Mouse (Mus musculus) brain, embryonic 14.5 days (tissue): ENCODE measurements around the gene Eps8l1. TPM values are rescaled to one million over a fixed set of nuclear protein-coding genes. Genes with fewer than 3 reads are reported as not detected.

Source experiments
- DNase-seq: peaks from one replicate; pipeline ENCODE4 v3.0.0-alpha.2; 2011; ENCODE audit warnings: low read depth
- CTCF ChIP-seq: fragments of 200-500 bp; IDR thresholded peaks from 2 replicates; pipeline ENCODE4 v1.5.1; 2012; ENCODE audit warnings: inconsistent platforms, mild to moderate bottlenecking, moderate library complexity, borderline replicate concordance; ENCODE audit not compliant: insufficient read depth, insufficient read length; ENCODE audit errors: extremely low read depth
- POLR2A ChIP-seq: fragments of 200-500 bp; IDR thresholded peaks from 2 replicates; pipeline ENCODE4 v1.6.1; 2012; ENCODE audit warnings: mild to moderate bottlenecking, inconsistent platforms, borderline replicate concordance; ENCODE audit not compliant: poor library complexity, insufficient read depth, insufficient read length, severe bottlenecking; ENCODE audit errors: extremely low read depth
- polyA plus RNA-seq: library from polyadenylated mRNA; depleted of rRNA; stranded (reverse); fragments of >200 nt; gene quantifications from 2 replicates; pipeline ENCODE4 v1.2.3, GENCODE M21; 2012

The Eps8l1 gene
- polyA plus RNA-seq, 1 experiment, result 6.9 TPM

- TF ChIP-seq CTCF (no peak), POLR2A (no peak)
- DNase-seq, result no peak
Measured at GRCm38 (mm10) chr7:4448439-4448838, 12.0 kb upstream of the Eps8l1 start.

DNA sequence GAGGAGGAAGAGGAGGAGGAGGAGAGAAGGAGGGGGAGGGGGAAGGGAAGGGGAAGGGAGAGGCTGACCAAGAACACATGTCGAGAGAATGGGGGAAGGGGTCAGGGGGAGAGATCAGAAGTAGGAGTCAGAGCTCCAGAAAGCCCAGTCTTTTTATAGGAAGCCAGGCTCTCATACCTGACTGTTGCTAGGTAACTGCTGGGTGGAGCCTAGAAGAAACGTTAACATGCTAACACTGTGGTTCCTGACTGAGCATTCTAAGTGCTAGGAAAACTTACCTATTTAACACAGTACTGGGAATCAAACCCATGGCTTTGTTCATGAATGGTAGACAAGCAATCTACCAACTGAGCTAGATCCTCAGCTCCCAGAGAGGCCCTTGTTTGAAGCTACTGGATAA lies 11.3 kb upstream of the Eps8l1 start:
- TF ChIP-seq POLR2A (no peak), CTCF (no peak)
- no peak for DNase-seq

DNA sequence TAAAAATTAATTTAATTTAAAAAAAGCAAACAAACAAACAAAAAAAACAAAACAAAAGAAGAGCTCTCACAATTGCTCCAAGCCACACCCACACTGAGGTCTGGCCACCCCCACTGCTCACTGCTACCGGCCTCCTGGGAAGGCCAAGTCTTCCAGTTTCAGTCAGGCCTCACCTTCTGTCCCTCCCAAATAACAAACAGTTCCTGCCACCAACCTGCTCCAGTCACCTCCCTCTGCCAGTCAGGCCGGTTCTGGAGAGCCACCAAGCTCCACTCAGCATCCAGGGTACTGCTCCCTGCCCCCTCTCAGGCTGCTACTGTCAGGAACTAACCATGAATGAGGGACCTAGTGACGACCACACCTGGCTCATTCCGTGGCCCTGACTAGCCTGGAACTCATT lies 7.8 kb upstream of the Eps8l1 start:
- TF ChIP-seq CTCF (no peak), POLR2A (no peak)
- no peak for DNase-seq

GRCm38 (mm10) chr7:4464194-4464824 lies 3.8 kb downstream of the Eps8l1 start:
- TF ChIP-seq POLR2A (no peak), CTCF (no peak)
- DNase-seq, result no peak

DNA sequence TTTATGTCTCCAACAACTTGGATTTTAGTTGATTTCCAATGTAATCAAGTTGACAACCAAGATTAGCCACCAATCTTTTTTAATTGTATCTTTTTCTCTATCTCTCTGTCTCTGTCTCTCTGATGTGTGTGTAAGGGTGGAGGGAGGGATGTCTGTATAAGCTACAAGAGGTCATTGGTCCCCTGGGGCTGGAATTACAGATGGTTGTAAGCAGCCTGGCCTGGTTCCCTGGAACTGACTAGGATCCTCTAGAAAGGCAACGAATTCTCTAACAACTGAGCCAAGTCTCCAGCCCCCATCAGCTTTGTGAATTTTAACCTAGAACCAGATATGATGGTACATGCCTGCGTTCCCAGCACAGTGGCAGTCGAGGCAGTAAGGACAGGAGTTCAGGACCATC lies 7.3 kb downstream of the Eps8l1 start:
- no peak for DNase-seq
- TF ChIP-seq CTCF (no peak), POLR2A (no peak)

GRCm38 (mm10) chr7:4470275-4471178 lies 10.1 kb downstream of the Eps8l1 start:
- TF ChIP-seq CTCF (no peak), POLR2A (no peak)
- peak; percentile 70 for DNase-seq

GRCm38 (mm10) chr7:4471179-4471555 lies 10.7 kb downstream of the Eps8l1 start:
- peak; percentile 84 for TF ChIP-seq CTCF
- 0 out of 2 replicates have a peak, but pooled peaks have one; percentile 8 for TF ChIP-seq POLR2A
- DNase-seq, result peak; percentile 92

GRCm38 (mm10) chr7:4473940-4474339 lies 13.5 kb downstream of the Eps8l1 start:
- DNase-seq, result no peak
- TF ChIP-seq CTCF, result no peak

DNA sequence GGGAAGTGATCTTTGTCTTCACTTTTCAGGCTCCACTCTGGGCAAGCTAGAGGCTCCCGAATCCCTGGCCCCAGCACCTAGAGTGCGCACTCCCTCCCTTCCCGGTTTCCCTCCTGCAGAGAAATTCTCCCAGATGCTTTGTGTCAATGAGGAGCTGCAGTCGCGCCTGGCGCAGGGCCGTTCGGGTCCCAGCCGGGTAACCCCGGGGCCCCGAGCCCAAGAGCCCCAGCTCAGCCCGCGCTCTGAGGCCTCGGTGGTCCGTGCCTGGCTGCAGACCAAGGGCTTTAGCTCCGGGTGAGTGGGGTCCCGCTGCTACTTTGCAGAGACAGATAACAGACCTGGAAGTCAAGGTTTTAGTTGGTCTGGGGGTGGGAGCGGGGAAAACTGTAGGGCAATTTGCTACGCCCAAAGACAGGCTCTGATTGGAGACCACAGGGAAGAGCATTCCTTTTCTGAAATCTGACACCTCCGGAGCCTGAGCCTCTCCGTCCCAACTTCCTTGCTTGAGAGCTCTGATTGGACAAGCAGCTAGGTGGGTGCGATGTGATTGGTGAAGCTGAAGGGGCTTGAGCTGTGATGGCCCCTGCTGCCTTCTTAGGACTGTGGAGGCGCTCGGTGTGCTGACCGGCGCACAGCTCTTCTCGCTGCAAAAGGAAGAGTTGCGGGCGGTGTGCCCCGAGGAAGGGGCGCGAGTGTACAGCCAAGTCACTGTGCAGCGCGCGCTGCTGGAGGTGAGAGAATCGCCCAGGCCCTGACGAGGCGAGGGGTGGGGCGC lies 17.7 kb downstream of the Eps8l1 start:
- peak; percentile 96 for DNase-seq
- TF ChIP-seq CTCF, result no peak
- no peak; the same call in 1 of the 2 replicates for TF ChIP-seq POLR2A

DNA sequence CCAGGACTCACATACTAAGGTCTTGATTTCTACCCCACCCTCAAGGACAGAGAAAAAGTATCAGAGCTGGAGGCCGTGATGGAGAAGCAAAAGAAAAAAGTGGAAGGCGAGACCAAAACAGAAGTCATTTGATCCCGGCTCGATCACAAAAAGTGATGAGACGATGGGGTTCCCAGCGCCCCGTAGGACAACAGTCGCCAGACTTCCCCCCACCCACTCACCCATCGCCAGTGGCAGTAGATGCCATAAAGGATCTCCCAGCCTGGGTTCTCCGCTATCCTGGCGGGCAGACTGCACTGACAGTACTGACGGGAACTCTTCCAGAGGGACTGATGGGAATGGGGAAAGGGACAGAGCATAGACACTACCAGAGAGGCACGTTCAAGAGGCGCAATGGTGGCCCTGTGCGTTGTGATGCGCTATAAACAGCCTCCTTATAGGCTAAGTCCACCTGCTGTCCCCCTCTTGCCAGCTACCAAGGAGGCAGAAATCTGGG lies 18.4 kb downstream of the Eps8l1 start:
- DNase-seq, result peak; percentile 12
- TF ChIP-seq POLR2A (no peak), CTCF (no peak)

GRCm38 (mm10) chr7:4479674-4480073 lies 19.2 kb downstream of the Eps8l1 start:
- DNase-seq, result peak; percentile 57

DNA sequence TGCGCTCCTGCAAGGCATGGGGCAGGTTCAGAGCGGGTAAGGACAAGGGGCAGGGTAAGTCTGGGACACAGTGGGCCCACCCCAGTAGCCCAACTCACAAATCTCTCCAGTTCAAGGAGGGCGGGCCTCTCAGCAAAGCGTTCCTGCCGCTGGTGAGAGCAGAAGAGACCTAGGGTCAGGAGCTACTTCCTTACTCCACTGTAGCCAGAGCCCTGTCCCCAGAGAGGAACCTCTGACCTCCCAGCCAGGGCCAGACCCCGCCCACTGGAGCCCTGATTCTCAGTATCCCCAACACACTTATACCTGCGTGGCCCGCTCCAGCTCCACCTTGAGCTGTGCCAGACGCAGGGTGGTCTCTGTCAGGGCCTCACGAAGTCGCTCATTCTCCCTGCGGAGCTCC lies 21.8 kb downstream of the Eps8l1 start:
- TF ChIP-seq CTCF (no peak), POLR2A (no peak)
- no peak for DNase-seq

More at GRCm38 (mm10) chr7:4479674-4480073, 19.2 kb downstream of the Eps8l1 start:
- TF ChIP-seq CTCF (peak; percentile 60; the same call in 1 of the 2 replicates), POLR2A (no peak)

DNA sequence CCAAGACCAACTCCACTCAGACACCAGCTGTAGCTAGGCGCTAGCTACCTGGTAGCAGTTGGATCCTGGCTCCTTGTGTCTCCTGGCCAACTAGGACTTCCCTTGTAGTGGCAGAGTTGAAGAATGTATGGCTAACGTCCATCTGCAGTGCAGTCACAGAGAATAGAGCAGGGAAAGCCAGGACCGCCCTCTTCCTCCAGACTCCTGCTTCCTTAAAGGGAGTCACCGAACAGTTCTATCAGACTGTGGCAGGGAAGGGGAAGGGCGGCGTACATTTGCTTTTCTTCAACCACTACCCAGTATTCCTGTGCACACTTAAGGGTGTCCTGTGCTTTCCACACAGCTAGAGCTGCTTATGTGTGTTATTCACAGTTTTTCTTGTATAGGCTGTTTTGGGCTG lies 30.8 kb downstream of the Eps8l1 start:
- TF ChIP-seq CTCF, result no peak
- no peak for TF ChIP-seq POLR2A
- DNase-seq, result no peak
